Comparison of ENCODE assay signal across 17 mouse cellular contexts in genomic region chr2:24378747-24379450, GRCm38 (mm10). TPM values are rescaled to one million over a fixed set of nuclear protein-coding genes. Genes with fewer than 3 reads are reported as not detected.
DNase-seq lines count a peak whose midpoint lies in the region; ATAC-seq and TF ChIP-seq lines count a peak whose summit lies in the region.
"Had no signal": no experiment of that assay in that cellular context is flagged by ENCODE, and none has a peak within 500 bp of the region (broad histone marks: within the 10 kb centered on the region; RNA-seq: fewer than 3 reads in every experiment).

No protein-coding gene starts in this region.

- no peaks in the 10 kb centered on the region for H3K36me3 ChIP-seq in liver, embryonic 14.5 days (replicated peaks; ENCODE audit: control insufficient read depth, insufficient read depth, low read depth)
- H3K36me3 ChIP-seq: midbrain, embryonic 12.5 days had no signal

- no peak for TF ChIP-seq CTCF in liver, embryonic 14.5 days (IDR thresholded peaks at IDR 0.05; ENCODE audit: low read depth)

- peak; percentile 57 for DNase-seq in urinary bladder, postnatal 14 days (ENCODE audit: low spot score)
- DNase-seq in urinary bladder, postnatal 4 days (ENCODE audit: low spot score in 2 of 2), result no peak
- DNase-seq in liver, embryonic 14.5 days (ENCODE audit: low read depth in 3 of 3, low spot score in 3 of 3), result no peak
- DNase-seq in lung, postnatal 25 days (ENCODE audit: low spot score), result peak; percentile 69
- DNase-seq in embryo, embryonic 11 days, result no peak
- no peak for DNase-seq in gastrocnemius, postnatal 25 days
- no peak for DNase-seq in kidney, adult 8-10 months
- DNase-seq in testis, postnatal 10 days (ENCODE audit: low spot score), result no peak
- DNase-seq: cerebellum, adult 2 months; gastrocnemius, postnatal 36 days; heart, postnatal 14 days; left cerebral cortex, postnatal 4 days had no signal

- peaks cover 8 to 15% of the 10 kb centered on the region in 2 experiments; a peak in 3 of 4 replicates for H3K4me1 ChIP-seq in liver, embryonic 14.5 days (replicated peaks; ENCODE audit: control insufficient read depth in 2 of 2, insufficient read depth in 2 of 2, low read length in 1 of 2)
- H3K4me1 ChIP-seq: midbrain, embryonic 12.5 days had no signal

- H3K4me3 ChIP-seq in liver, embryonic 14.5 days (ENCODE audit: insufficient read depth in 1 of 2, low read depth in 2 of 2, low read length in 2 of 2), result no peak overlapping the region
- H3K4me3 ChIP-seq: layer of hippocampus, adult 2 months; midbrain, embryonic 12.5 days had no signal

- no peak overlapping the region for H3K9ac ChIP-seq in liver, embryonic 14.5 days (replicated peaks)
- H3K9ac ChIP-seq: midbrain, embryonic 12.5 days had no signal

- no peak overlapping the region for H3K4me2 ChIP-seq in liver, embryonic 14.5 days (ENCODE audit: low read depth)
- H3K4me2 ChIP-seq: midbrain, embryonic 12.5 days had no signal

- no peaks in the 10 kb centered on the region for H3K27me3 ChIP-seq in liver, embryonic 14.5 days (ENCODE audit: control insufficient read depth, insufficient read depth, low read length)
- H3K27me3 ChIP-seq: midbrain, embryonic 12.5 days had no signal

- H3K9me3 ChIP-seq in liver, embryonic 14.5 days (ENCODE audit: control insufficient read depth, low read length), result no peaks in the 10 kb centered on the region
- H3K9me3 ChIP-seq: midbrain, embryonic 12.5 days had no signal

- no peak overlapping the region for H3K27ac ChIP-seq in liver, embryonic 14.5 days
- H3K27ac ChIP-seq: layer of hippocampus, adult 2 months; midbrain, embryonic 12.5 days had no signal

- 49% methylated on average over 5 of the region's 5 CpGs for WGBS in liver, embryonic 14.5 days (ENCODE audit: insufficient replicate concordance)

- ATAC-seq in liver, embryonic 14.5 days (ENCODE audit: insufficient read depth), result peak; percentile 89
- ATAC-seq: forebrain, embryonic 16.5 days had no signal

- no peak for TF ChIP-seq EP300 in liver, embryonic 14.5 days (IDR thresholded peaks at IDR 0.05; ENCODE audit: low read depth)

RNA-seq across cellular contexts. Expression of gene Psd4, which starts 11.5 kb away (rescaled TPM):
- 5.8 and 7.5 TPM in 2 replicates for polyA plus RNA-seq in liver, embryonic 14.5 days (2012; rRNA removed)
- polyA plus RNA-seq in liver, embryonic 14.5 days (2014; fragmentation: Nextera tagmentation; extraction: Ambion mirVana), result 5.0 and 6.0 TPM in 2 replicates
- under 1 TPM; 0.13 to 0.49 TPM for total RNA-seq in gastrocnemius, postnatal 25 days (2021)

RNA-seq across cellular contexts. Expression of gene Il1rn, which starts 42.2 kb away (rescaled TPM):
- 3.7 and 4.8 TPM in 2 replicates for polyA plus RNA-seq in liver, embryonic 14.5 days (2012; rRNA removed)
- 6.3 and 6.4 TPM in 2 replicates for polyA plus RNA-seq in liver, embryonic 14.5 days (2014; fragmentation: Nextera tagmentation; extraction: Ambion mirVana)
- not detected for total RNA-seq in gastrocnemius, postnatal 25 days (2021)
- total RNA-seq: ES-E14; gastrocnemius, postnatal 36 days; layer of hippocampus, adult 2 months; left cerebral cortex, postnatal 4 days had no signal
- polyA plus RNA-seq: cerebellum, adult 2 months; forebrain, embryonic 16.5 days; midbrain, embryonic 12.5 days; neural tube, embryonic 11.5 days had no signal

Comparison
In these comparisons a context has a peak if more than half of its experiments do, and no peak if none do; other contexts are left out.
1. DNase-seq: peak in urinary bladder, postnatal 14 days (single experiment) and lung, postnatal 25 days (single experiment); none in urinary bladder, postnatal 4 days (0 of 2), liver, embryonic 14.5 days (0 of 3), embryo, embryonic 11 days (single experiment), gastrocnemius, postnatal 25 days (single experiment), kidney, adult 8-10 months (0 of 2) and testis, postnatal 10 days (single experiment).